Mouse (Mus musculus) embryonic fibroblast, embryonic 13.5 days (primary cell): ENCODE results near the gene Bend5.

Experiments
- CTCF ChIP-seq: IDR thresholded peaks from 2 replicates; pipeline ENCODE4 v1.5.1; 2011; ENCODE audit warnings: mild to moderate bottlenecking, control low read depth, low read length, moderate library complexity, borderline replicate concordance; ENCODE audit not compliant: insufficient read depth
- POLR2A ChIP-seq: IDR thresholded peaks from 2 replicates; pipeline ENCODE4 v1.6.1; 2011; ENCODE audit warnings: low read depth, mild to moderate bottlenecking, control low read depth, low read length, moderate library complexity

GRCm38 (mm10) chr4:111414399-111414798 lies 407 bp upstream of the Bend5 start:
- TF ChIP-seq CTCF = no peak
- TF ChIP-seq POLR2A = no peak
